Mouse (Mus musculus) erythroblast, embryonic 14.5 days (primary cell): ENCODE data around the gene Spns3.

Experiments
- GATA1 ChIP-seq: IDR thresholded peaks from 2 replicates; pipeline ENCODE4 v1.6.1; 2012; ENCODE audit warnings: low read length, inconsistent platforms, mixed read lengths
- TAL1 ChIP-seq: IDR thresholded peaks from 3 replicates; pipeline ENCODE4 v1.6.1; 2012; ENCODE audit warnings: low read length, inconsistent platforms, mixed read lengths

DNA sequence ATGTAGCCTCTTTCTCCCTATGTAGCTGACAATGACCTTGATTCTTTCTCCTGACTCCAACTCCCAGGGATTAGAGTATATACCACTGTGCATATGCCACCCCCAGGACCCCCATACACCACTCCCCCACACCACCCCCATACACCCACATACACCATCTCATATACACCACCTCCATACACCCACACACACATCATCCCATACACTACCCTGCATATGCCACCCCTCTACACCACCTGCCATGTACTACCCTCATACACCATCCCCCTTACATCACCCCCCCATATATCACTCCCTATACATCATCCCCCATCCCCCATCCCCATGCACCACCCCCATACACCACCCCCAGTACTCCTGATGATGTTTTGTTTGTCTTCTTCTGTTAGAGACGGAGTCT lies 7.7 kb downstream of the Spns3 start:
- no peak for TF ChIP-seq TAL1
- TF ChIP-seq GATA1, result no peak
